Mouse (Mus musculus) lung, adult 2 months (tissue): Measurements from ENCODE around the gene Tnfrsf13c.

Source experiments
- CTCF ChIP-seq: fragments of 200-500 bp; IDR thresholded peaks from 2 replicates; pipeline ENCODE4 v1.5.1; 2011; ENCODE audit warnings: mild to moderate bottlenecking, low read length, control low read depth; ENCODE audit not compliant: insufficient read depth
- POLR2A ChIP-seq: fragments of 200-500 bp; IDR thresholded peaks from 2 replicates; pipeline ENCODE4 v1.6.1; 2011; ENCODE audit warnings: low read depth, mild to moderate bottlenecking, control low read depth, low read length, borderline replicate concordance; ENCODE audit errors: extremely low read depth

DNA sequence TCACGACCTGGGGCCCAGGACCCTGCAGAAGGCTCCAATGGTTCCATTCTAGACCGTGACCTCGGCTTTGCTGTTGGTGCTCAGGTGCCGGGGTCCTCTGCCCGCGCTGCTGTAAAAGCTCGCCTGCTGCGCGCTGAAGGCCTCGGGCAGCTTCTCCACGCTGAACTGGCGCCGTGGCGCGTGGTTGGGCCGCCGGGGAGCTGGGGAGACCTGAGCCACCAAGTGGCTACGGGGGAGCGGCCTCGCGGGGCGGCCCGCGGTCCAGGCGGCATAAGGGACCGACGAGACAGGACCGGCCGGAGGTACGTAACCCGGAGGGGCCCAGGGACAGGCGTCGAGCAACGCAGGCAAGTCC is 17.1 kb downstream of the Tnfrsf13c start:
- TF ChIP-seq CTCF, result no peak
- TF ChIP-seq POLR2A, result no peak
